Mouse (Mus musculus) embryonic facial prominence, embryonic 11.5 days (tissue): ENCODE measurements around the gene Spsb4. TPM values are rescaled to one million over a fixed set of nuclear protein-coding genes. Genes with fewer than 3 reads are reported as not detected.
"Not testable (repeated sequence)": the region's sequence is repeated elsewhere in the genome, so short reads cannot be mapped to it uniquely, and the experiment has no call there.

Experiments used
- ATAC-seq: fragments of 200-750 bp; cut with Nextera tagmentation; replicated peaks from 2 replicates; pipeline ENCODE4 v1.8.0; 2017; ENCODE audit warnings: low read depth; ENCODE audit not compliant: insufficient number of reproducible peaks, low FRiP score, low TSS enrichment
- DNase-seq: peaks from one replicate; pipeline ENCODE4 v3.0.0-alpha.2; 2015; ENCODE audit warnings: low spot score
- H3K27ac ChIP-seq: fragments of 300-500 bp; sonication (generic); replicated peaks from 2 replicates; pipeline ENCODE4 v1.5.1; 2014; ENCODE audit warnings: mild to moderate bottlenecking, low read depth, low read length, control low read depth
- H3K27me3 ChIP-seq: fragments of 300-500 bp; sonication (generic); 2 replicates; pipeline ENCODE4 v1.6.1; 2014; ENCODE audit warnings: mild to moderate bottlenecking, low read length, moderate library complexity, mixed read lengths; ENCODE audit not compliant: control insufficient read depth, insufficient read depth
- H3K36me3 ChIP-seq: fragments of 300-500 bp; sonication (generic); replicated peaks from 2 replicates; pipeline ENCODE4 v1.6.1; 2014; ENCODE audit warnings: low read depth, mild to moderate bottlenecking, low read length, moderate library complexity, mixed read lengths; ENCODE audit not compliant: control insufficient read depth, insufficient read depth
- H3K4me1 ChIP-seq: fragments of 300-500 bp; sonication (generic); 2 replicates; pipeline ENCODE4 v1.6.1; 2014; ENCODE audit warnings: low read length, mixed read lengths; ENCODE audit not compliant: control insufficient read depth, insufficient read depth
- H3K4me2 ChIP-seq: fragments of 300-500 bp; sonication (generic); 2 replicates; pipeline ENCODE4 v1.6.1; 2014; ENCODE audit warnings: low read depth, mild to moderate bottlenecking, control low read depth, low read length, moderate library complexity
- H3K4me3 ChIP-seq: fragments of 300-500 bp; sonication (generic); 2 replicates; pipeline ENCODE4 v1.5.1; 2014; ENCODE audit warnings: low read depth, low read length, control low read depth
- H3K9ac ChIP-seq: fragments of 300-500 bp; sonication (generic); replicated peaks from 2 replicates; pipeline ENCODE4 v1.6.1; 2014; ENCODE audit warnings: mild to moderate bottlenecking, control low read depth, low read length
- H3K9me3 ChIP-seq: fragments of 300-500 bp; sonication (generic); replicated peaks from 2 replicates; pipeline ENCODE4 v1.6.1; 2016; ENCODE audit warnings: mild to moderate bottlenecking, low read length, inconsistent platforms, mixed read lengths; ENCODE audit not compliant: control insufficient read depth
- whole genome bisulfite sequencing: fragments of 180-500 bp; shearing (Covaris S2); extraction: QIAGEN DNeasy Blood & Tissue Kit; methylation state at CpG from one replicate; pipeline ENCODE4 v1.1.7; 2014; 5-methylcytosine and 5-hydroxymethylcytosine counted together
- polyA plus RNA-seq: library from polyadenylated mRNA; unstranded; fragments of >200 nt; fragmentation: Nextera tagmentation; extraction: Ambion mirVana; gene quantifications from 2 replicates; pipeline ENCODE4 v1.2.1, GENCODE M21; 2014

The Spsb4 gene
- polyA plus RNA-seq, 1 experiment from 2014 or later = 39.7 TPM

DNA sequence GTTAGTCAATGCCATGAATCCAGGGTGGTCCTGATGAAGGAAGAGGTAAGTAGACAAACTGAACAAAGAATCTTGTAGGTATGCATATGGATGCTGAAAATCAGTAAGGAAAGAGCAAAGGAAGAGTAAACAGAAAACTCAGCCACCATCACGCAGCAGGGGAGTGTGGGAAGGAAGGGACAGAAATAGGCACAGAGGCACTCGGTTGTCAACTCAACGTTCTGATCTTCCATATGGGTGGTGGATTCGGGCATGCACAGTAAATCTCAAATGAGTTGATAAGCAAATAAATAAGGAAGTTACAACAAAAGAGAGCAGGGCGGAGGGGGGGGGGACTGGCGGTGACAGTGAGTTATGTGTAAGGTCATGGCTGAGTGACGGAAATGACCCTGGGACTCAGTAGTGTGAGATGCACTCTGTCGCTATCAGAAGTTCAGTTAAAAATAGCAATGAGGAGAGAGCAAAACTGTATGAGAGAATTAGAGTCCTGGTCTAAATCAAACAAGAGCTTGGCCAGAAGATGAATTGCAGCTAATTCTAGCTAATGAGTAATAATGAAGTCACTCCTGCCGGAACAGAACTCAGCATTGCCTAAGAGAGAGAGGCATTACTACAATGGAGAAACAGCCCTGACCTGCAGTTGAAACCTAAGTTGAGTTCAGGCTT lies 66.2 kb downstream of the Spsb4 start:
- Histone ChIP-seq H3K4me3 (no peak overlapping the region), H3K27ac (no peak overlapping the region), H3K27me3 (no peaks in the 10 kb centered on the region), H3K36me3 (no peaks in the 10 kb centered on the region), H3K9ac (no peak overlapping the region), H3K4me1 (peaks cover 3% of the 10 kb centered on the region), H3K9me3 (no peaks in the 10 kb centered on the region), H3K4me2 (no peak overlapping the region)
- 77% methylated on average over 9 of the region's 9 CpGs for WGBS
- DNase-seq = no peak
- ATAC-seq = no peak

DNA sequence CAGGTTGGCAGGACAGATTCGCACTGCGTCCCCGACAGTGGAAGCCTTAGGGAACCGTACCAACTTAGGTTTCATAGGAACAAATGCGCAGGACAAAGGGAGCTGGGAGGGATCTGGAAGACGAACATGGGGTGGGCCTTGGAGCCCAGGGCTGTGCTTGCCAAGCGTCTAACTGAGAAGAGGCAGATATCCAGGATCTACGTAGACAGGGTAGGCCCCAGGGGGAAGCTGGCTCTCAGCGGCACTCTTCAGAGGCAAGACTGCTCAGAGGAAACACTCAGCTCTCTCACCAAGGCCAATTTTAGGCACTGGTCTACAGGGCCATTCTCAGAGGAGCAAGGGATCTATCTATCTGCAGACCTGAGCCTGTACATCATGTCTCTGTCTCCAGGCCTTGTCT lies 69.1 kb downstream of the Spsb4 start:
- H3K27me3 ChIP-seq = no peaks in the 10 kb centered on the region
- H3K9me3 ChIP-seq = no peaks in the 10 kb centered on the region
- no peak overlapping the region for H3K4me3 ChIP-seq
- H3K36me3 ChIP-seq = no peaks in the 10 kb centered on the region
- H3K9ac ChIP-seq = no peak overlapping the region
- no peaks in the 10 kb centered on the region; the same call in 1 of the 2 replicates for H3K4me1 ChIP-seq
- no peak overlapping the region for H3K4me2 ChIP-seq
- no peak for DNase-seq
- H3K27ac ChIP-seq = no peak overlapping the region
- no peak for ATAC-seq
- WGBS = 89% methylated on average over 9 of the region's 9 CpGs

DNA sequence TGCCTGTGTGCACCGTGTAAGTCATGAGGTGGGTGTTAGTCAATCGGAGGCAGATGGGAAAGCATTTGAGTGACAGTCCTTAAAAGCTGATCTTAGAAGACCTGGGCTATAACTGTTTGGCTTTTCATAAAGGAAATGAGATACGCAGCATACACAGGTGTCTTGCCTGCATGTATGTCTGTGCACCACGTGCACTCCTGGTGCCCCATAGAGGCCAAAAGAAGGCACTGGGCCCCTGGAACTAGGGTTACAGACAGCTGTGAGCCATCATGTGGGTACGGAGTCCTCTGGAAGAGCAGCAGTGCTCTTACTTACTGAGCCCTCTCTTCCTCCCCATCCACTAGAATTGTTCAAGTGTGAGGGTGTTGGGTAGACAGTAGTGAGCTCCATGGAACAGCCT lies 70.1 kb downstream of the Spsb4 start:
- no peak overlapping the region for H3K4me3 ChIP-seq
- ATAC-seq = no peak
- DNase-seq = no peak
- H3K27me3 ChIP-seq = no peaks in the 10 kb centered on the region
- WGBS = 80% methylated on average over 5 of the region's 5 CpGs
- no peak overlapping the region for H3K9ac ChIP-seq
- H3K27ac ChIP-seq = no peak overlapping the region
- no peaks in the 10 kb centered on the region for H3K36me3 ChIP-seq
- no peaks in the 10 kb centered on the region for H3K9me3 ChIP-seq
- no peaks in the 10 kb centered on the region; the same call in 1 of the 2 replicates for H3K4me1 ChIP-seq
- H3K4me2 ChIP-seq = no peak overlapping the region

DNA sequence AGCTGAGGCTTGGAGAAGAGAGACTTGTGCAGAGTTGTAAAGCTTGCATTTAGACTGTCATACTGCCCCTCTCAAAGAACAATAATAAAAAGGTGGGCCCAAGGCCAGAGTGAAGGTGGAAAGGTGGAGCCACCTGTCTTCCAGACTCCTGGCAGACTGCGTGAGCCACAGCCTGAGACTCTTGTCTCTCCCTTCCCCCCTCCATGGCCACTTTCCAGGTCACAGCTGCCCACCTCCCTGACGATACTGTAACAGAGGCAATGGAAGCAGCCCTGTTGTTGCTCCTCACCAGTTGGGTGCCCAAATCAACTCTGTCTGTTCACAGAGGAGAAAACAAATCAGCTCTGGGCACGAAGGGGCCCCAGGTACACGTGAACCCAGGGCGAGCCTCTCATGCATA lies 71.5 kb downstream of the Spsb4 start:
- Histone ChIP-seq H3K36me3 (no peaks in the 10 kb centered on the region; the same call in 1 of the 2 replicates), H3K4me1 (no peaks in the 10 kb centered on the region; the same call in 1 of the 2 replicates), H3K4me3 (no peak overlapping the region), H3K9me3 (no peaks in the 10 kb centered on the region), H3K27me3 (no peaks in the 10 kb centered on the region), H3K27ac (no peak overlapping the region), H3K4me2 (no peak overlapping the region), H3K9ac (no peak overlapping the region)
- 84% methylated on average over 5 of the region's 5 CpGs for WGBS
- DNase-seq (no peak), ATAC-seq (no peak)

DNA sequence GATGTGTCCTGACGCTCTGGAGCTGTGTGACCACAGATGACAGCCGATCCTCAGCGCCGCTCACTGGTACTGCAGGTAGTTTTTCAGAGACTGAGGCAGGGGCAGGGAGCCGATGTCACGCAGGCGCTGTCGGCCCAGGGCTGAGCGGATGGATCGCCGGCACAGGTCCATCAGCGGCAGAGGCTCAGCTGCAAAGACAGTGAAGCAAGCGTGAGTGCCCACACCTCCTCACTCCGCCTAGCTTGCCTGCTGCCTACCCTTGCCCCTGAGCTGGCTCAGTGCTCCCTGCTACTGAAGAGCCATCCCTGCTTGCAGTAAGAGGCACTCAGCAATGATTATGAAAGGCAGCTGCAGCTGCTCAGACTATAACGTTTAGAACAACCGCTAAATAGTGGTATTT lies 74.1 kb downstream of the Spsb4 start:
- no peaks in the 10 kb centered on the region for H3K9me3 ChIP-seq
- WGBS = 77% methylated on average over 16 of the region's 16 CpGs
- H3K4me1 ChIP-seq = no peaks in the 10 kb centered on the region; the same call in 1 of the 2 replicates
- no peak overlapping the region for H3K4me3 ChIP-seq
- no peak overlapping the region for H3K27ac ChIP-seq
- no peaks in the 10 kb centered on the region for H3K27me3 ChIP-seq
- no peak overlapping the region for H3K4me2 ChIP-seq
- no peak for DNase-seq
- ATAC-seq = no peak
- no peaks in the 10 kb centered on the region; the same call in 1 of the 2 replicates for H3K36me3 ChIP-seq
- H3K9ac ChIP-seq = no peak overlapping the region

DNA sequence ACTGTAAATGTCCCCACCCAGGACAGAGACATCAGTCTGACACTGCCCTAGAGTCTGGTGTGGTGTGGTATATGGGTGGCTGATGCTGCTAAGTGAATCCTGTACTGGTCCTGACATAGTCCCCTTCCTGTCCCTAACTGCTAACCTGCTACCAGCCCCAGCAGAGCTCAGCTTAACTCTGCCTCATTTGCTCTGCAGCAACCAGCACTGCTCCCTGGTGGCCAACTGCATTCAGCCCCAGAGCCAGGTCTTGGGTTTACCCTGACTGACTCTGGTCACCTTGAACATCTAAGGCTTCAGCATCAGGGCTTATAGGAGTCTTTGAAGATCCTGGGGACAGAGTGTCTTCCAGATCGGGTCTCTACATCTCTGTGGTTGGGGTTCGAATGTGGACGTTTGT lies 75.7 kb downstream of the Spsb4 start:
- no peak for DNase-seq
- WGBS = 84% methylated on average over 3 of the region's 3 CpGs
- Histone ChIP-seq H3K27ac (no peak overlapping the region), H3K9ac (no peak overlapping the region), H3K9me3 (no peaks in the 10 kb centered on the region), H3K4me2 (no peak overlapping the region), H3K4me1 (no peaks in the 10 kb centered on the region), H3K4me3 (no peak overlapping the region), H3K36me3 (no peaks in the 10 kb centered on the region; the same call in 1 of the 2 replicates), H3K27me3 (no peaks in the 10 kb centered on the region)
- ATAC-seq = no peak

DNA sequence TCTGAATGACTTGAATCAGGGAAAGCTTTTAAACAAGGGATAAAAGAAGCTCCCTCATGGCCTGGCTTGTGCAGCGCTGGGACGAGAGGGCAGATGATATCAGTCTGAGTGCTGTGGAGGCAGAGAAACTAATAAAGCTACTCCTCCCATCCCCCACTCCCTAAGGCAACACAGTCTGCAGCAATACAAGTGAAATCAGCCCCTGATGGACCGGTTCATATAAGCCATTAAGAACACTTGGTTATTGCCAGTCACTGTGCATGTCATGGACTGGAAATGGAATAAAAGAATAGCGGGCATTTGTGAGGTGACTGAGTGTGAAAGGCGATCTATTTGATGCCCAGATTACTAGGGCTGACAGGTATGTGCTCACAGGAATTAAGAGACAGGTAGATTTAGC lies 79.8 kb downstream of the Spsb4 start:
- Histone ChIP-seq H3K4me3 (no peak overlapping the region), H3K27ac (no peak overlapping the region), H3K4me2 (no peak overlapping the region), H3K9ac (no peak overlapping the region), H3K27me3 (no peaks in the 10 kb centered on the region), H3K9me3 (no peaks in the 10 kb centered on the region), H3K4me1 (no peaks in the 10 kb centered on the region), H3K36me3 (no peaks in the 10 kb centered on the region; the same call in 1 of the 2 replicates)
- 70% methylated on average over 5 of the region's 5 CpGs for WGBS
- no peak for ATAC-seq
- DNase-seq = no peak

DNA sequence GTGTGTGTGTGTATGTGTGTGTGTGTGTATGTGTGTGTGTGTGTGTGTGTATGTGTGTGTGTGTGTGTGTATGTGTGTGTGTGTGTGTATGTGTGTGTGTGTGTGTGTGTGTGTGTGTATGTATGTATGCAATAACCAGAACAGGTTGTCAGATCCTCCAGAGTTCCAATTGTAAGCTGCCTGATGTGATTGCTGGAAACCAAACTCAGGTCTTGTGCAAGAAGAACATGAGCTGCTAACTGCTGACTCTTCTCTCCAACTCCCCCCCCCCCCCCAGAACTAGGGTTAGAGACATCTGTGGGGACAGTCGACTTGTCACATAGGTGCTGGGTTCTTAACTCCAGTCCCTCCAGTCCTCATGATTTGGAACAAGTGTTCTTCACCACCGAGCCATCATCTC lies 82.2 kb downstream of the Spsb4 start:
- not testable (repeated sequence) for H3K27ac ChIP-seq, H3K4me3 ChIP-seq, H3K4me2 ChIP-seq, H3K9me3 ChIP-seq, H3K27me3 ChIP-seq, H3K9ac ChIP-seq, H3K36me3 ChIP-seq, H3K4me1 ChIP-seq, ATAC-seq, DNase-seq
- WGBS = 92% methylated on average over 2 of the region's 2 CpGs
